In genomic region chr13:89543003-89543402, GRCm38 (mm10) we compare ENCODE assay signal across 7 mouse cellular contexts. TPM values are rescaled to one million over a fixed set of nuclear protein-coding genes. Genes with fewer than 3 reads are reported as not detected.
DNase-seq lines count a peak whose midpoint lies in the region; ATAC-seq lines count a peak whose summit lies in the region.

No protein-coding gene starts in this region.

- no peaks in the 10 kb centered on the region for H3K36me3 ChIP-seq in kidney, embryonic 15.5 days

- no peaks in the 10 kb centered on the region for H3K9me3 ChIP-seq in kidney, embryonic 15.5 days (replicated peaks)

- H3K4me1 ChIP-seq in kidney, embryonic 15.5 days: peaks cover 23% of the 10 kb centered on the region

- H3K9ac ChIP-seq in kidney, embryonic 15.5 days: no peak overlapping the region

- peak; percentile 52 for DNase-seq in kidney, postnatal 10 days
- peak; percentile 62 for DNase-seq in ES-CJ7 (ENCODE audit: low read depth, low spot score)
- DNase-seq in gonadal fat pad, adult 2 months (ENCODE audit: low read depth): peak; percentile 4
- peak; percentile 73 for DNase-seq in lung, postnatal 36 days

- 4% methylated on average over 3 of the region's 3 CpGs for WGBS in kidney, embryonic 15.5 days

- no peak overlapping the region for H3K4me3 ChIP-seq in kidney, embryonic 15.5 days (replicated peaks)

- no peak overlapping the region for H3K4me2 ChIP-seq in kidney, embryonic 15.5 days

- ATAC-seq in kidney, embryonic 15.5 days (replicated peaks; ENCODE audit: low FRiP score): no peak
- peak; percentile 81 for ATAC-seq in activated CD4-positive, CD25-positive, alpha-beta regulatory T cell, adult 4 months
- ATAC-seq in erythroblast, adult 5-6 weeks (replicated peaks; ENCODE audit: low FRiP score, poor library complexity, severe bottlenecking): no peak

- no peaks in the 10 kb centered on the region for H3K27me3 ChIP-seq in kidney, embryonic 15.5 days

- no peak overlapping the region for H3K27ac ChIP-seq in kidney, embryonic 15.5 days

RNA-seq across cellular contexts. Expression of gene Hapln1, which starts 3.4 kb away (rescaled TPM):
- 8.9 and 9.8 TPM in 2 replicates for polyA plus RNA-seq in kidney, embryonic 15.5 days (2015; fragmentation: Nextera tagmentation; extraction: Ambion mirVana)
- polyA plus RNA-seq in activated CD4-positive, CD25-positive, alpha-beta regulatory T cell, adult 4 months (2017; shearing (Covaris generic)): not detected
- polyA plus RNA-seq in gonadal fat pad, adult 2 months (2012; rRNA removed): 0.90 and 1.8 TPM in 2 replicates
- total RNA-seq in erythroblast, adult 5-6 weeks (2015; ENCODE audit: low replicate concordance): not detected in 2 replicates
- not detected in 2 replicates for total RNA-seq in erythroblast, adult 5-6 weeks (2017; ENCODE audit: low replicate concordance)

Comparison
In these comparisons a context has a peak if more than half of its experiments do, and no peak if none do; other contexts are left out.
1. DNase-seq: peak in every context shown above with its lines; median percentile 73 in lung, postnatal 36 days; 62 in ES-CJ7; 52 in kidney, postnatal 10 days; 4 in gonadal fat pad, adult 2 months.